Mouse (Mus musculus): ENCODE measurements around the gene Acmsd. TPM values are rescaled to one million over a fixed set of nuclear protein-coding genes. Genes with fewer than 3 reads are reported as not detected.

Gene Acmsd
- polyA plus RNA-seq, 1 experiment, result 0.43 TPM

DNA sequence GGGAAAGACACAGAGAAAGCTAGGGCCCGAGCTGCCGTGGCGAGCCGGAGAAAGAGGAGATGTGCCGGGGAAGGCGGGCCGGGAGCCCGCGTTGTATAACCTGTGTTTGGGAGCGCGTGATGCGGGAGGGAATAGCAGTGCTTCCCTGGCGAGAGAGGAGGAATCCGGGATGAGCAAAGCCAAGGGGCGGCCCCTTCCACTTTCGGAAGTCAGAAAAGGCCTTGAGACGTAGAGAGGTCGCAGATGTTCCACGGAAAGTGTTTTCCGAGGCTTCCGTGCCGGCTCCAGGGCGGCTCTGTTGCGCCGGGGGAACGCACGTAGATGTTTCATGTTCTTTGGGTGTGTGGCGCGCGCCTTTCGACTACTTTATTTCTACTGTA lies 45.3 kb downstream of the Acmsd start:
- no peak for TF ChIP-seq CTCF (IDR thresholded peaks at IDR 0.05; ENCODE audit: extremely low read depth, insufficient read depth, insufficient read length, insufficient replicate concordance)
- no peak for TF ChIP-seq POLR2A (IDR thresholded peaks at IDR 0.05; ENCODE audit: low read depth, low read length)
- Histone ChIP-seq H3K36me3 (ENCODE audit: control insufficient read depth, insufficient read depth, low read length) (no peaks in the 10 kb centered on the region), H3K4me1 (ENCODE audit: control insufficient read depth, insufficient read depth, insufficient read length) (peaks cover 2% of the 10 kb centered on the region), H3K27me3 (ENCODE audit: control insufficient read depth, insufficient read depth, low read length) (no peaks in the 10 kb centered on the region), H3K27ac (ENCODE audit: insufficient read depth, low read length) (peak overlapping the region; percentile 95), H3K4me3 (ENCODE audit: extremely low read depth, insufficient read depth, insufficient read length) (peak overlapping the region; percentile 94)
- under 1% methylated on average over 31 of the region's 31 CpGs for WGBS
- no peak for DNase-seq (ENCODE audit: low read depth in 1 of 2, low spot score in 2 of 2)

DNA sequence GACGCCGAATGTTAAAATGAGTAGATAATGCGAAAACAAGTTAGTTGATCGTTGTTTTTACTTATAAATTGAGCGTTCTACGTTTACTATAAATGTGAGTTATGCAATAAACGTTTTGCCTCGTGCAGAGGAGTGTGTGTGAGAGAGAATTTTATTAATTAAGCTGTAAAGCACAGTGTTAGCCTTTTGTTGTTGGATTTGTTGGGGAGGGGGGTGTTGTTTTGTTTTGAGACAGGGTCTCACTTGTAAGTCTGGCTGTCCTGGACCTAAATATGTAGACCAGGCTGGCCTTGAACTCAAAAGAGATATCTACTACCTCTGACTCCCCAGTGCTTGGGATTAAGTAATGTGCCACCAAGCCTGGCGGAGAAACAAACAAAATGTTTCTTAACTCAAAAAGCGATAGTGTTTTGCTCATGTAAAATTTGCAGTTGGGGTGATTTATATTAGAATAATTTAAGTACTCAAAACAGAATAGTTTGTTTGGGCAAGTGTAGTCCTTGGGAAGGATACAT lies 46.0 kb downstream of the Acmsd start:
- Histone ChIP-seq H3K4me3 (ENCODE audit: extremely low read depth, insufficient read depth, insufficient read length) (peak overlapping the region; percentile 94), H3K27ac (ENCODE audit: insufficient read depth, low read length) (no peak overlapping the region), H3K36me3 (ENCODE audit: control insufficient read depth, insufficient read depth, low read length) (no peaks in the 10 kb centered on the region), H3K4me1 (ENCODE audit: control insufficient read depth, insufficient read depth, insufficient read length) (peaks cover 7% of the 10 kb centered on the region), H3K27me3 (ENCODE audit: control insufficient read depth, insufficient read depth, low read length) (no peaks in the 10 kb centered on the region)
- no peak for DNase-seq (ENCODE audit: low read depth in 1 of 2, low spot score in 2 of 2)
- 16% methylated on average over 10 of the region's 10 CpGs for WGBS
- no peak for TF ChIP-seq CTCF (IDR thresholded peaks at IDR 0.05; ENCODE audit: extremely low read depth, insufficient read depth, insufficient read length, insufficient replicate concordance)
- TF ChIP-seq POLR2A (IDR thresholded peaks at IDR 0.05; ENCODE audit: low read depth, low read length), result no peak

- H3K27ac ChIP-seq (ENCODE audit: insufficient read depth, low read length), result no peak overlapping the region
- H3K4me3 ChIP-seq (ENCODE audit: extremely low read depth, insufficient read depth, insufficient read length), result no peak overlapping the region; the same call in 1 of the 2 replicates
- H3K27me3 ChIP-seq (ENCODE audit: control insufficient read depth, insufficient read depth, low read length), result no peaks in the 10 kb centered on the region
- 63% methylated on average over 6 of the region's 6 CpGs for WGBS
- no peak for DNase-seq (ENCODE audit: low read depth in 1 of 2, low spot score in 2 of 2)
- H3K36me3 ChIP-seq (ENCODE audit: control insufficient read depth, insufficient read depth, low read length), result no peaks in the 10 kb centered on the region
- TF ChIP-seq POLR2A (IDR thresholded peaks at IDR 0.05; ENCODE audit: low read depth, low read length) (no peak), CTCF (IDR thresholded peaks at IDR 0.05; ENCODE audit: extremely low read depth, insufficient read depth, insufficient read length, insufficient replicate concordance) (no peak)
- H3K4me1 ChIP-seq (ENCODE audit: control insufficient read depth, insufficient read depth, insufficient read length), result peaks cover 10% of the 10 kb centered on the region
These were observed 47.0 kb downstream of the Acmsd start for GRCm38 (mm10) chr1:127776246-127776645.

DNA sequence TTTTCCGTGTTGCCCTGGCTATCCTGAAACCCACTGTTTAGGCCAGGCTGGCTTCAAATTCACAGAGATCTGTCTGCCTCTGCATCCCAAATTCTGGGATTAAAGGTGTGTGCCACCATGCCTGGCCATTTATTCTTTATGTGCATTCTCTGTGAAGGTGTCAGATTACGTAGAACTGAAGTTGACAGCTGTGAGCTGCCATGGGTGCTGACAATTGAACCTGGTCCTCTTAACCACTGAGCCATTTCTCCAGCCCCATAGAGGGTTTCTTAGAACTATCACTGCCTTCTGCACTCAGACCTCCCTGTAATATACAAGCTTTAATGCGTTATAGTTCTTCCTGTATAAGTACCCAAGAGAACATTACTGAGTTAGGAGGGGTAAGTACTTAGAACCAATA lies 49.4 kb downstream of the Acmsd start:
- no peak overlapping the region for H3K4me3 ChIP-seq (ENCODE audit: extremely low read depth, insufficient read depth, insufficient read length)
- H3K36me3 ChIP-seq (ENCODE audit: control insufficient read depth, insufficient read depth, low read length), result no peaks in the 10 kb centered on the region
- TF ChIP-seq POLR2A (IDR thresholded peaks at IDR 0.05; ENCODE audit: low read depth, low read length) (no peak), CTCF (IDR thresholded peaks at IDR 0.05; ENCODE audit: extremely low read depth, insufficient read depth, insufficient read length, insufficient replicate concordance) (no peak)
- DNase-seq (ENCODE audit: low read depth in 1 of 2, low spot score in 2 of 2), result no peak
- peaks cover 15% of the 10 kb centered on the region for H3K4me1 ChIP-seq (ENCODE audit: control insufficient read depth, insufficient read depth, insufficient read length)
- no peaks in the 10 kb centered on the region for H3K27me3 ChIP-seq (ENCODE audit: control insufficient read depth, insufficient read depth, low read length)
- WGBS, result 90% methylated on average over 3 of the region's 3 CpGs
- H3K27ac ChIP-seq (ENCODE audit: insufficient read depth, low read length), result no peak overlapping the region

- H3K27me3 ChIP-seq (ENCODE audit: control insufficient read depth, insufficient read depth, low read length), result no peaks in the 10 kb centered on the region
- 64% methylated on average over 3 of the region's 3 CpGs for WGBS
- H3K36me3 ChIP-seq (ENCODE audit: control insufficient read depth, insufficient read depth, low read length), result no peaks in the 10 kb centered on the region
- no peak overlapping the region for H3K27ac ChIP-seq (ENCODE audit: insufficient read depth, low read length)
- no peak overlapping the region for H3K4me3 ChIP-seq (ENCODE audit: extremely low read depth, insufficient read depth, insufficient read length)
- H3K4me1 ChIP-seq (ENCODE audit: control insufficient read depth, insufficient read depth, insufficient read length), result peaks cover 15% of the 10 kb centered on the region
- TF ChIP-seq POLR2A (IDR thresholded peaks at IDR 0.05; ENCODE audit: low read depth, low read length) (no peak), CTCF (IDR thresholded peaks at IDR 0.05; ENCODE audit: extremely low read depth, insufficient read depth, insufficient read length, insufficient replicate concordance) (no peak)
- no peak for DNase-seq (ENCODE audit: low read depth in 1 of 2, low spot score in 2 of 2)
These were observed 50.9 kb downstream of the Acmsd start for GRCm38 (mm10) chr1:127780142-127780541.

- whole genome bisulfite sequencing, result 34% methylated on average over 2 of the region's 2 CpGs
- no peaks in the 10 kb centered on the region for H3K36me3 ChIP-seq (ENCODE audit: control insufficient read depth, insufficient read depth, low read length)
- no peak for TF ChIP-seq CTCF (IDR thresholded peaks at IDR 0.05; ENCODE audit: extremely low read depth, insufficient read depth, insufficient read length, insufficient replicate concordance)
- TF ChIP-seq POLR2A (IDR thresholded peaks at IDR 0.05; ENCODE audit: low read depth, low read length), result no peak
These were observed 51.6 kb downstream of the Acmsd start for GRCm38 (mm10) chr1:127780849-127781248.

DNA sequence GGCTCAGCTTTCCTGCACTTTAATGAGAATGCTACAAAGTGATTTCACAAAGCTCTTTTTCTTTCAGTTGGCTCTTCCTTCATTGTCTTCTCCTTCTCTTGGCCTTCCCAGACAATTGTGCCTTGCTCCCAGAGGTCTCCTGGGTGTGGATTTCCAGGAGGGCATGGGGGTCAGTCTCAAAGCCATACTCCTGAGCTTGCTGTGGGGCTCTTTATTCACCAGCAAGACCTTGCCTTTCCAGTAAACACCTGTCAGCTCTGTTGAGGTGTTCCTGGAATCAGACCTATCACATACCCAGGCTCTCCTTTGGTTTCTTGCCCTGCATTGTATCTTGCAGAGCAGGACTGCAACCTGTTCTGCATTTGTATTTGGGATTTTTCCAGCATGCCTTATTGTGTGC lies 54.6 kb downstream of the Acmsd start:
- Histone ChIP-seq H3K4me1 (ENCODE audit: control insufficient read depth, insufficient read depth, insufficient read length) (peaks cover 17% of the 10 kb centered on the region), H3K4me3 (ENCODE audit: extremely low read depth, insufficient read depth, insufficient read length) (no peak overlapping the region), H3K27ac (ENCODE audit: insufficient read depth, low read length) (no peak overlapping the region), H3K27me3 (ENCODE audit: control insufficient read depth, insufficient read depth, low read length) (no peaks in the 10 kb centered on the region), H3K36me3 (ENCODE audit: control insufficient read depth, insufficient read depth, low read length) (no peaks in the 10 kb centered on the region)
- DNase-seq (ENCODE audit: low read depth in 1 of 2, low spot score in 2 of 2), result no peak
- TF ChIP-seq CTCF (IDR thresholded peaks at IDR 0.05; ENCODE audit: extremely low read depth, insufficient read depth, insufficient read length, insufficient replicate concordance) (no peak), POLR2A (IDR thresholded peaks at IDR 0.05; ENCODE audit: low read depth, low read length) (no peak)

More at GRCm38 (mm10) chr1:127780849-127781248, 51.6 kb downstream of the Acmsd start:
- H3K27ac ChIP-seq (ENCODE audit: insufficient read depth, low read length), result peak overlapping the region; percentile 63; the same call in 1 of the 2 replicates
- H3K4me3 ChIP-seq (ENCODE audit: extremely low read depth, insufficient read depth, insufficient read length), result no peak overlapping the region
- no peak for DNase-seq (ENCODE audit: low read depth in 1 of 2, low spot score in 2 of 2)
- no peaks in the 10 kb centered on the region for H3K27me3 ChIP-seq (ENCODE audit: control insufficient read depth, insufficient read depth, low read length)
- H3K4me1 ChIP-seq (ENCODE audit: control insufficient read depth, insufficient read depth, insufficient read length), result peaks cover 15% of the 10 kb centered on the region
